Mouse (Mus musculus): ENCODE results near the gene Ate1. TPM values are rescaled to one million over a fixed set of nuclear protein-coding genes. Genes with fewer than 3 reads are reported as not detected.

Ate1 gene
- polyA plus RNA-seq, 1 experiment from 2014 or later, result 94.4 TPM

Other genes starting within 250 kb of the Ate1 start
- gene Nsmce4a, start 52.7 kb upstream of the Ate1 start, polyA plus RNA-seq (2015; fragmentation: Nextera tagmentation; extraction: Ambion mirVana), result 98.0 and 101 TPM in 2 replicates
- gene Tacc2, start 57.1 kb upstream of the Ate1 start, polyA plus RNA-seq (2015; fragmentation: Nextera tagmentation; extraction: Ambion mirVana), result 58.0 and 59.1 TPM in 2 replicates

Data from hindbrain, embryonic 13.5 days (tissue).